Mouse (Mus musculus) embryonic facial prominence, embryonic 13.5 days (tissue): Measurements from ENCODE around the gene Lims1. TPM values are rescaled to one million over a fixed set of nuclear protein-coding genes. Genes with fewer than 3 reads are reported as not detected.

ENCODE experiments used
- polyA plus RNA-seq: library from polyadenylated mRNA; unstranded; fragments of >200 nt; fragmentation: Nextera tagmentation; extraction: Ambion mirVana; gene quantifications from 2 replicates; pipeline ENCODE4 v1.2.1, GENCODE M21; 2015

Lims1 gene
- polyA plus RNA-seq, 1 experiment from 2014 or later, result 126 TPM

Other genes with a start within 250 kb of the Lims1 start
- not detected in 2 replicates for gene AW822073, start 98.5 kb upstream of the Lims1 start, polyA plus RNA-seq
- not detected in 2 replicates for gene Duxf3, start 90.8 kb upstream of the Lims1 start, polyA plus RNA-seq
- not detected in 2 replicates for gene Gm4981, start 86.8 kb upstream of the Lims1 start, polyA plus RNA-seq
- gene Gcc2, start 68.0 kb upstream of the Lims1 start, polyA plus RNA-seq, result 88.0 and 88.8 TPM in 2 replicates
- gene Ranbp2, start 123.5 kb downstream of the Lims1 start, polyA plus RNA-seq, result 24.3 and 27.4 TPM in 2 replicates
- 13.5 and 13.8 TPM in 2 replicates for gene Ccdc138, start 174.5 kb downstream of the Lims1 start, polyA plus RNA-seq